Mouse (Mus musculus): ENCODE measurements around the gene Igbp1. TPM values are rescaled to one million over a fixed set of nuclear protein-coding genes. Genes with fewer than 3 reads are reported as not detected.

Igbp1 gene
- 10 to 100 TPM; 37.5 to 39.7 TPM for total RNA-seq (2021)

- intact Hi-C loops (cut with DNase I) = no loop called here
- peak; percentile 67 for DNase-seq (ENCODE audit: low spot score)
Measured at GRCm38 (mm10) chrX:100494068-100494978, at the start of gene Igbp1. Gene Igbp1, plus strand, starts transcription at chrX:100494291.

DNA sequence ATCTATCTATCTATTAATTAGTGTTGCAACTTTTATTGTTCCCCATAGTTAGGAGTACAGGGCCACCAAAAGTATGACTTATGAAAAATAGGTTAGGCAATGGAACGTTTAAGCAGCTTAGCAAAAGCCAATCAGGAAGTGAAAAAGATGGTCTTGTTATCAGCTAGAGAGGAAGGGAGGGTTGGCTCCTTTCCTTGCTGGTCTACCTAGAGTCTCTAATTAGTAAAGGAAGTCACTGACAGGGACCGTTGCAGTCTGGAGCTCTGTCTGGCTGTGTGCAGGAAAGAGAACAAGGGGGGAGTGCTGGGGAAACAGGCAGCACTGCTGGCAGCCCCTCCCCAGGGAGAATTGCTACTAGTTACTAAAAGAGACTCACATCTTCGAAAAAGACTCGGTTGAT, 26.0 kb upstream of the Igbp1 start:
- DNase-seq (ENCODE audit: low spot score) = no peak
- intact Hi-C loops (cut with DNase I) = no loop called here

DNA sequence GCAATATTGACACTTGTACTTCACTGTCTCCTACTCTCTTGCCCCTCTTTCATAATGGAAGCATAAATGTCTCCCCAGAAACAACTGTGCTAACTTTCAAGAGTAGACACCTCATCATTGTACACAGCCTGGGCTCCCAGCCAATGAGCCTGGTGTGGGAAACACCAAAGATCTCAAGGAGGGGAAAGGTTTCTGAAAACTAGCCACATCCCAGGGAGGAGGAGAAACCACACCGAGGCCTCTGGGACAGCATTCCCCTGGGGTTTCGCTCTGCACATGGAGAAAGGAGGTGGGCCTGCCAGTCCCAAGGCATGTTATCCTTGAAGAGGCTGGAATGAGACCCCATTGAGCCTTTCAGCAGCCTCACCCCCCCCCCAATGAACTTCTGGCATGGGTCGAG, 24.0 kb upstream of the Igbp1 start:
- DNase-seq (ENCODE audit: low spot score) = no peak
- intact Hi-C loops (cut with DNase I) = no loop called here

DNA sequence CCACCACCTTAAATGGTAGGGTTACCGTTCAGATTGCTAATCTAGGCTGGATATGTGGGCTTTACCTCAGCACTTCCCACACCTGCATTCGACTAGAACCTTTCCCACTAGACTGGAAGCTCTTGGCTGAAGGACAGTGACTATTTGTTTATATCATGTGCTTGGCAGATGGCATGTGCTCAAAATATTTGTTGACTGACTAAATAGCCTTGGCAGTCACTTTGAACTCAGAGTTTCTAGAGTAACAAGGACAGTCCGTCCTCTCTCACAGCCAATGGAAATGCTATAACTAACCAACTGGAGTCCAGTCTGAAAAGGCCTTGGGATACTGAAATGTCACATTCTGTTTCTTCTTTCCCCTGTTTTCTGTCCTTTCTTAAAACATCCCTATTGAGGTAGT, 22.6 kb upstream of the Igbp1 start:
- no peak for DNase-seq (ENCODE audit: low spot score)

GRCm38 (mm10) chrX:100475569-100476223, 18.4 kb upstream of the Igbp1 start:
- no peak for DNase-seq (ENCODE audit: low spot score)
- intact Hi-C loops (cut with DNase I) = no loop called here

More for the DNA sequence above, 22.6 kb upstream of the Igbp1 start:
- intact Hi-C loops (cut with DNase I) = no loop called here

GRCm38 (mm10) chrX:100480317-100480716, 13.8 kb upstream of the Igbp1 start:
- intact Hi-C loops (cut with DNase I) = loop anchor here (1.0 to 5.0 kb wide), 5 partner anchors 83 to 1350 kb away; no protein-coding TSS in a partner anchor
- peak; percentile 19 for DNase-seq (ENCODE audit: low spot score)

DNA sequence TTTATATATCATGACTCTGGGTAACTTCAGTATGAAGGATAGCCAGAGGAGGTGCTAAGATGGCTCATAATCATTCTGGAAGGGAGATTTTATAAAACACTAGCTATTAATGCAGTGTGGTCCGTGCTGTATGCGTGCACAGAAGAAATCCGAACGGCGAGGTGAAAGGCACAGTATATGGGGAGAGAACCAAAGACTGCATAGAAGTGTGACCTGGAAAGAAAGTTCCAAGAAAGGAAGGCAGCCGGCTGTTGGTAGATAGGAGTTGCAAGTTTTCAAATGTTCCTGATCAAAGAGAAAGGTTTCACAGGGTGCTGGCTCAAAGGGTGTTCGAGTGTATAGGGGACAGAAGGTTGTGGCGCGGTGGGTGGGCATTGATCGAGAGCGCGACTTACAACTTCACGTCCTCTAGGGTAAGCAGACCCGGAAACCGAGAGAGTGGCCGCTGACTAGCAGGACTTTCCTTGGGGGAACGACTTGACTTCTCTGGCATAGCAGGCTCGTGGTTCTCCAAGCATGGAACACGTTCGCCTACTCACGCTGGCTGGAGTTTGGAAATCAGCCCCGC, 507 bp upstream of the Igbp1 start:
- intact Hi-C loops (cut with DNase I) = no loop called here
- DNase-seq (ENCODE audit: low spot score) = no peak

- intact Hi-C loops (cut with DNase I) = loop anchor here (10.0 kb wide), 1 partner anchor 230 kb away; no protein-coding TSS in a partner anchor
- no peak for DNase-seq (ENCODE audit: low spot score)
Measured at GRCm38 (mm10) chrX:100504175-100504851, 10.2 kb downstream of the Igbp1 start.

- intact Hi-C loops (cut with DNase I) = loop anchor here (10.0 kb wide), 1 partner anchor 227 kb away; no protein-coding TSS in a partner anchor
- no peak for DNase-seq (ENCODE audit: low spot score)
Measured at GRCm38 (mm10) chrX:100508164-100508563, 14.1 kb downstream of the Igbp1 start.

DNA sequence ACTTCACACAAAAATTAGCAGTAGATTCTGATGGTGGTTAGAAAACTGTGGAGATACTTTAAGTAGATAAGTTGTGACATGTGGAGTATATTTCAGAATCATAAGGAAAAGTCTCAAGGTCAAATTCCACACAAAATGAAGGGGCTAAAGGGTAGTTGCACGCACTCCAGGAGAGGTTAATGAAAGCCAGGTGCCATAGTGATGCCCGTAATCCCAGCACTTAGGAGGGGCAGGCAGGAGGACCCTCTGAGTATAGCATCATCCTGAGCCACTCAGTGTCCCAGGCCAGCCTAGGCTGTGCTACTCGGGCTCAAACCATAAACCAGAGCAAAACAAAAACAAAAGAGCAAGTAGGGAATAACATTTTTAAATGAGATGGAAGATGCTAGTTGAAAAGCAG, 15.8 kb downstream of the Igbp1 start:
- intact Hi-C loops (cut with DNase I) = loop anchor here (10.0 kb wide), 1 partner anchor 225 kb away; no protein-coding TSS in a partner anchor
- no peak for DNase-seq (ENCODE audit: low spot score)

- intact Hi-C loops (cut with DNase I) = no loop called here
- DNase-seq (ENCODE audit: low spot score) = no peak
Measured at GRCm38 (mm10) chrX:100516683-100517082, 22.6 kb downstream of the Igbp1 start.

GRCm38 (mm10) chrX:100517626-100518025, 23.5 kb downstream of the Igbp1 start:
- intact Hi-C loops (cut with DNase I) = no loop called here
- no peak for DNase-seq (ENCODE audit: low spot score)

GRCm38 (mm10) chrX:100518532-100518931, 24.4 kb downstream of the Igbp1 start:
- DNase-seq (ENCODE audit: low spot score) = no peak
- intact Hi-C loops (cut with DNase I) = no loop called here

GRCm38 (mm10) chrX:100524471-100524870, 30.4 kb downstream of the Igbp1 start, which contains the start of gene Dgat2l6:
Gene Dgat2l6, plus strand, starts transcription at chrX:100524838.
- intact Hi-C loops (cut with DNase I) = no loop called here
- DNase-seq (ENCODE audit: low spot score) = no peak

DNA sequence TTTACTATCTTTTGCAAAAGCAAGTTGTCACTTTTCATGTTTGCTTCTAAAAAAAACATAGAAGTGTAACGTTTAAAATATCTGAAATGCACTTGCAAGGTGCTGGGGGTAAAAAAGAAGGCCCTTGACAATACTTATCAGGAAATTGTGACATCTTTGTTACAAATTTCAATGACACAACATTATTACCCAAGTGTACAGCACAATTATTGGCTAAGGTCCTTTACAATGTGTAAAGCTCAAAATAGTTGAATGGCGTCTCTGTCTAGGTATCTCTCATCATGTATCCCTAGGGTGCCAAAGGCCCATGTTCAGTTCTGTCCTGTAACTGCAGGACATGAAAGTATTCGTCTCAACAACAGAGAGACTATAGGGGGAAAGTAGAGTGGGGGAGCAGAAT, 61.9 kb downstream of the Igbp1 start:
- DNase-seq (ENCODE audit: low spot score) = no peak
- intact Hi-C loops (cut with DNase I) = no loop called here

DNA sequence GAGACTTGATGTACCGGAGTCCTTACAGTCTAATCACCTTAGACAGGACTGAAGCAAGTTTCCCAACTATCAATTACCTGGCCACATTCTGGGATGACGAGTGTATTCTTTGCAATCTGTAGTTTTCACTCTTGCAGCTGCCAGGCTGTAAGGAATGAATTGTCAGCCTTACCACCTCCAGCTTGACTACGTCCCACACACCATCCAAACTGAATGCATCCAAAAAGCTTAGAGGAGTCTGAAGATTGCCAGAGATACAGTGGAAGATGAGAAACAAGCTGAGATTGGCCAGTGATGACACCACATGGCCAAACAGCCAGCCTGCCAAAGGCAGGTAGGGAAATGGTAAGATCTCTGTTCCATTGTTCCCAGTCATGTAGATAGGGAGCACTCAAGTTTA, 71.6 kb downstream of the Igbp1 start:
- intact Hi-C loops (cut with DNase I) = no loop called here
- DNase-seq (ENCODE audit: low spot score) = no peak
